Mouse (Mus musculus): Measurements from ENCODE around the gene Krt33b. TPM values are rescaled to one million over a fixed set of nuclear protein-coding genes. Genes with fewer than 3 reads are reported as not detected.

The Krt33b gene
- polyA plus RNA-seq, 1 experiment from 2014 or later = 0.18 TPM

DNA sequence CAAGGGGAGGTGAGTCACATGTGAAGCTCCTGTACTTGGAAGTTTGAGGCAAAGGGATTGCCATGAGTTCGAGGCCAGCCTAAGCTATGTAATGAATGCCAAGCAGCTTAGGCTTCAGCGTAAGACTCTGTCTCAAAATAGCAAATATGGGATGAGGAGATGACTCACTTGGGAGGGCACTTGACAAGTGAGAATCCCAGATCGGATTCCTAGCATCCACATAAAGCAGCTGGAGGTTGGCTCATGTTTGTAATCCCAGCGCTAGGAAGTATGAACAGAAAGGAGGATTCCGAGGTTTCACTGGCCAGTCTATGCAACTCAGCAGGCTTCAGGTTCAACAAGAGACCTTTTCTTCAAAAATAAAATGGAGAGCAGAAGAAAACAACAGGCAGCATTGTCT, 8.2 kb downstream of the Krt33b start:
- in situ Hi-C loops (cut with MboI; ENCODE audit: low pct_unique_long_range_greater_than_20kb) = no loop called here
- TF ChIP-seq CTCF (IDR thresholded peaks at IDR 0.05) = no peak
- H3K27me3 ChIP-seq = no peaks in the 10 kb centered on the region
- ChIA-PET CTCF (interaction anchor here (1.2 kb wide), 1 partner anchor 273 kb away, joined by 3 read pairs; no protein-coding TSS in a partner anchor), POLR2A (no interaction called here)
- DNase-seq (ENCODE audit: low read depth, low spot score) = no peak
- ATAC-seq = no peak

DNA sequence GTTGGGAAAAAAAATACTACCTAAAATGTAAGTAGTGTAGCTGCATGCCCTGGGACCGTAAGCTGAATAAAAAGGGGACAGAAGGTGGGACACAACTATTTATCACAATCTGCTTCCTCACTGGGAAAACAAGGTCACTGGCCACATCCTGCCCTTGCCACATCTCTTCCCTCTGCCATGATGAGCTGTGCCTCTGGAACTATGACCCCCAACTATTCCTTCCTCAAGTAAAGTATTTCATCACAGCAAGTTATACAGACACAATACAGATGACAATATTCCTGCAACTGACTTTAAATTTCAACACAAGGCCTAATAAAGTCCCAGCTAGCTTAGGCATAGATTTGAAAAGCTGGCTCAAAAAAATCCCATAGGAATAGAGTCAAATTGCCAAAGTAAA, 10.2 kb downstream of the Krt33b start:
- ChIA-PET CTCF (no interaction called here), POLR2A (no interaction called here)
- no peak for ATAC-seq
- in situ Hi-C loops (cut with MboI; ENCODE audit: low pct_unique_long_range_greater_than_20kb) = no loop called here
- no peaks in the 10 kb centered on the region for H3K27me3 ChIP-seq
- TF ChIP-seq CTCF (IDR thresholded peaks at IDR 0.05) = no peak
- DNase-seq (ENCODE audit: low read depth, low spot score) = no peak

DNA sequence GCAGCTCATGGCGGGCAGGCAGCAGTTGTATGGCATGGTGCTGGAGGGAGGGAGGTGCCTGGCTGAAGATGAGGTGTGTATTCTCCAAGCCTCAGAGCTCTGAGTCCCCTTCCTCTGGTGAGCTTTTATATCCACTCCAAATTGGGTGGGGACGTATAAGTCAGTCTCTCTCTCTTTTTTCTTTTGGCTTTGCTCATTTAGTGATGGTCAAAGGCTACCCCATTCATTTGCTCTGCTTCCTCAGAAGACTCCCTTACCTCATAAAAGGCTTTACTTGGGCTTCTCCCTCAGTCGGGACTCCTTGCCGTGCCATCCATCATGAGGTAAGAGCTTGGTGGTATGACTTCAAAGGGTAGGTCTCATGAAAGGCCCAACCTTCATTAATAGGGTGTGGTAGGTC, 13.6 kb downstream of the Krt33b start, which contains the start of gene Krt33a:
Gene Krt33a (minus strand): TSS at position 101 of the 400 bp plus-strand sequence.
- in situ Hi-C loops (cut with MboI; ENCODE audit: low pct_unique_long_range_greater_than_20kb) = no loop called here
- DNase-seq (ENCODE audit: low read depth, low spot score) (no peak), ATAC-seq (no peak)
- ChIA-PET CTCF (no interaction called here), POLR2A (no interaction called here)
- TF ChIP-seq CTCF (IDR thresholded peaks at IDR 0.05) = no peak
- no peaks in the 10 kb centered on the region for H3K27me3 ChIP-seq

DNA sequence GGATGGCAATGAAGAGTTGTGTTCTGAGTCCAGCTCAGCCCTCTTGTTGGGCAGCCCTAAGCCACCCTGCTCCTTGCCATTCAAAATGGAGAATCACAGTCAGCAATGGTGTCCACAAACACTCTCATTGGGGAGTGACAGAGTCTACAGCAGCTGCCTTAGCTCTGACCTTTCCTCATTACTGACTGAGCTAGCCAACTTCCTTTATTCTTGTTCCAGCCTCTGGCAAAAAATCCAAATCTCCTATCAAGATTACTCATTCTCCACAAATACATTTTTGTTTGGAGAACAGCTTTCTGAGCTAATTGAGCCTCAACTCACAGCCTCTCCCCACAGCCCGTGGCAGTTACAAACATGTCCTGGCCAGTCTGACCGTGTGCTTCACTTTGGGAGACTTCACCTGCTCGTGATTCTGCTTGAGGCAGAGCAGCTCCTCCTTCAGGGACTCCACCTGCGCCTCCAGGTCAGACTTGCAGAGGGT, 15.9 kb downstream of the Krt33b start:
- ChIA-PET CTCF (interaction anchor here (1.0 kb wide), 1 partner anchor 8 kb away, joined by 3 read pairs; no protein-coding TSS in a partner anchor), POLR2A (no interaction called here)
- TF ChIP-seq CTCF (IDR thresholded peaks at IDR 0.05) = no peak
- ATAC-seq = no peak
- in situ Hi-C loops (cut with MboI; ENCODE audit: low pct_unique_long_range_greater_than_20kb) = no loop called here
- no peak for DNase-seq (ENCODE audit: low read depth, low spot score)
- peaks cover 3% of the 10 kb centered on the region for H3K27me3 ChIP-seq

DNA sequence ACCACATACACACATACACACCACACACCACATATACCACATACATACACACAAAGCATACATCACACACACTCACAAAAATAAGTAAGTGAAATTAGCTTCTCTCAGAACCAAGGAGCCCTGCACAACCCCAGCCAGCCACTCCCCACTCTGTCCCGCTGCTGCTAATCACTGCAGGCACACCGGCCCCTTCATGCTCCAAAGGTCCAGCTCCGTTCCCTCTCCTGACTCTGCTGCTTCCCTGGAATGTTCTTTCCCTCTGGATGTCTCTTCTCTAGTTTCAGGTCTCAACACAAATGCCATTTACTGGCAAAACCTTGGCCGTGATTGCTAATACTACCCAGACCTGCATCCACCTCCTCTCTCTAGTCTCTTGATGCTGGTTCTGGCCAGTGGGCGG, 19.0 kb downstream of the Krt33b start:
- POLR2A ChIA-PET = no interaction called here
- in situ Hi-C loops (cut with MboI; ENCODE audit: low pct_unique_long_range_greater_than_20kb) = no loop called here
- no peak for ATAC-seq
- H3K27me3 ChIP-seq = peaks cover 3% of the 10 kb centered on the region
- DNase-seq (ENCODE audit: low read depth, low spot score) = no peak
- no peak for TF ChIP-seq CTCF (IDR thresholded peaks at IDR 0.05)
- CTCF ChIA-PET = no interaction called here

DNA sequence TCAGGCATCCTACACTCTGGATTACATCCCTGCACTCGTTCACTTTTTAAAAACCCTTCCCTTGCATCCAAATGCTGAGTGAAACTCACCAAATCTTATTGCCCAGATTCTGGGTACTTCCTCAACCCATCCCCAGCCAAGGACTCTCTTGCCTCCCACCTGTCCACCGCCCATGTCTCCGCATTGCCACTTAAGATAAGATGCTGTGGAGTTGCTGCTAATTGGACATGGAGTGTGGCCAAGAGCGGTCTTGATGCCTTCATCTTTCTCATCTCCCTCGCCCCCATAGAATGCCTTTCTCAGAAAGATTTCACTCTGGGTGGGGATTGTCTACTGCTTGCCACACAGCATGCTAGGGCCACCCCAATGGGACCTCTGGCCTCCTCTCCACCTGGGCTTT, 21.3 kb downstream of the Krt33b start:
- no peak for DNase-seq (ENCODE audit: low read depth, low spot score)
- peaks cover 3% of the 10 kb centered on the region for H3K27me3 ChIP-seq
- ATAC-seq = no peak
- in situ Hi-C loops (cut with MboI; ENCODE audit: low pct_unique_long_range_greater_than_20kb) = loop anchor here (5.0 to 10.0 kb wide), 4 partner anchors 289 to 634 kb away; partner anchors contain the start of gene Krt28
- no peak for TF ChIP-seq CTCF (IDR thresholded peaks at IDR 0.05)
- CTCF ChIA-PET = no interaction called here
- POLR2A ChIA-PET = no interaction called here

DNA sequence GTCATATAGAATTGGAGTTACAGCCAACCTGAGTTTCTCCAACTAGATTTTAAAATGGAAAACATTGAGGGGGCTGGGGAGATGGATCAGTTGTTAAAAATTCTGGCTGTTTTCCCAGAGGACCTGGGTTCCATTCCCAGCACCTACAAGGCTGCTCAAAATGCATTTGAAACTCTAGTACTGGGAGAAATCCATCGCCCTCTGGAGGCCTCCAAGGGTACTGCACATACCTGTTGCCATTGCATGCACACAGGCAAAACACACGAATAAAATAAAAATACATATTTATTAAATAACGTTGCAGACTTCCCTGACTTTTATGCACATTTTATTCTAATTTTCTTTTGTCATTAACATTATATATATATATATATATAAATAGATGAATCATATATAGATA, 23.0 kb downstream of the Krt33b start:
- ATAC-seq (no peak), DNase-seq (ENCODE audit: low read depth, low spot score) (no peak)
- TF ChIP-seq CTCF (IDR thresholded peaks at IDR 0.05) = peak; percentile 66
- CTCF ChIA-PET = interaction anchor here (1.4 to 2.0 kb wide), 3 partner anchors 17 to 288 kb away, joined by 5 read pairs; no protein-coding TSS in a partner anchor
- POLR2A ChIA-PET = no interaction called here
- H3K27me3 ChIP-seq = peaks cover 3% of the 10 kb centered on the region
- in situ Hi-C loops (cut with MboI; ENCODE audit: low pct_unique_long_range_greater_than_20kb) = loop anchor here (5.0 to 10.0 kb wide), 4 partner anchors 291 to 632 kb away; partner anchors contain the start of gene Krt28

DNA sequence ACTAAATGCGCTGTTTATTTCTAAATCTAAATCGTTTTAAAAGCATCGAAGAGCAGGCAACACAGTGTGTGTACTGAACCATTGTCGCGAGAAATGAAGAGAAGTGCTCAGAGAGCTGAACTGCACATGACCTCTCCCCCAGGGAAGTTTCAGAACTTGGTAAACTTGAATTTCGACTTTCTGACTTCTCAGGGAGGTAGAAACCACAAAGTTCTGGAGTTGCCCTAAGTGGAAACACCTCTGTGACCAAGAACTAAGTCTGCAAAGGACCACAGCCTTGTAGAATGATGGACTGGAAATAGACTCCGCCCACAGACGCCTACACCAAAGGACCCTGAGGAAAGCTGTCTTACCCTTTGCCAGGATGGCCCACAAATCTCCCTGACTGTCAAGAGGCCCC, 23.8 kb downstream of the Krt33b start:
- H3K27me3 ChIP-seq = peaks cover 3% of the 10 kb centered on the region
- ChIA-PET POLR2A (no interaction called here), CTCF (interaction anchor here (1.1 to 2.0 kb wide), 8 partner anchors 8 to 617 kb away, joined by 3 to 5 read pairs (median 3); partner anchors contain the start of gene Krt10)
- DNase-seq (ENCODE audit: low read depth, low spot score) (no peak), ATAC-seq (no peak)
- TF ChIP-seq CTCF (IDR thresholded peaks at IDR 0.05) = no peak
- in situ Hi-C loops (cut with MboI; ENCODE audit: low pct_unique_long_range_greater_than_20kb) = loop anchor here (5.0 to 10.0 kb wide), 4 partner anchors 291 to 631 kb away; partner anchors contain the start of gene Krt28

DNA sequence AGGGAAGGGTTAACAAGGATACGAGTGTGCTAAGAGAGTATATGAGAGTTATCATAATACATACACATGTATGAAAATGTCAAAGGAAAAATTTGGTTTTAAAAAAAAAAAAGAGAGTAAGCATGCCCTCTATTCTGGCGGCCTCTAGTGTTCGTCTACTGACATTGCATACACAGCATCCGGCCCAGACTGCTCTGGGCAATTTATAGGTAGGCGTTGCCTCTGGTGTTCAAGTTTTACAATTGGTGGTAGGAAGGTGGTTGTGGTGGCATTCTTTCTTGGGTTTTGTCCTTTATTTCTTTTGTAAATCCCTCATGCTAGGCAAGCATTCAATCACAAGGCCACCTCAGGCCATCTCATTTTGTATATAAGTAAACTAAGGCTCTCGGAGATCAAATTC, 24.8 kb downstream of the Krt33b start:
- peak; percentile 91 for TF ChIP-seq CTCF (IDR thresholded peaks at IDR 0.05)
- ATAC-seq = no peak
- in situ Hi-C loops (cut with MboI; ENCODE audit: low pct_unique_long_range_greater_than_20kb) = loop anchor here (5.0 to 10.0 kb wide), 4 partner anchors 292 to 630 kb away; partner anchors contain the start of gene Krt28
- ChIA-PET POLR2A (no interaction called here), CTCF (interaction anchor here (1.1 to 1.5 kb wide), 3 partner anchors 9 to 616 kb away, joined by 3 read pairs; partner anchors contain the start of gene Krt10)
- DNase-seq (ENCODE audit: low read depth, low spot score) = no peak
- peaks cover 3% of the 10 kb centered on the region for H3K27me3 ChIP-seq

DNA sequence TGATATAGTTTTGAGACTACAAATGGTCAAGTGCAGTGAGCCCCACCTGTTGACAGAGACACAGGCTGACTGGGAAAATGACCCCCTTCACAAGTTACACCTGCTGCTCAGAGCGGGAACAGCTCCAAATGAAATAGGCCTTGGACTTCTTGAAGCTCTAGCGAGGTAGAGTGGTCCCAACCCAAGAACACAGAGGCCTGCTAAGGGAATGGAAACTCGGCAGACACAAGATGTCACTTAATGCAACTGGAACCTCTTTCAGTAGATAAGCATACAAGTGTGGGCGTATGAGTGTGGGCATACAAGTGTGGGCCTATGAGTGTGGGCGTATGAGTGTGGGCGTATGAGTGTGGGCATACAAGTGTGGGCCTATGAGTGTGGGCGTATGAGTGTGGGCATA, 30.6 kb downstream of the Krt33b start:
- CTCF ChIA-PET = no interaction called here
- DNase-seq (ENCODE audit: low read depth, low spot score) = no peak
- TF ChIP-seq CTCF (IDR thresholded peaks at IDR 0.05) = no peak
- H3K27me3 ChIP-seq = no peaks in the 10 kb centered on the region
- ATAC-seq = no peak
- POLR2A ChIA-PET = no interaction called here
- in situ Hi-C loops (cut with MboI; ENCODE audit: low pct_unique_long_range_greater_than_20kb) = no loop called here

DNA sequence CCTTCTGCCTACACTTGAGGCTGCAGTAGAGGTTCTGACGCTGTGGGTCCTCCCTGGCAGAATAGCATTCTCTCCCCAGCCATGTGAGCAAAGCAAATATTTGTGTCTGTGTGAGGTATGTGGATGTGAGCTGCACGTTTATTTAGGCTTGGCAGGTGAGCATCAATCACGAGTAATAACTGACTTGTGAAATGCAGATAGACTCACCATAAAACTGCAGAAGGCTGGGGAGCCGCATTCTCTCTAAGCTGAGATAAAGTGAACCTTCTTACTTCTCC, 35.3 kb downstream of the Krt33b start:
- DNase-seq (ENCODE audit: low read depth, low spot score) (no peak), ATAC-seq (no peak)
- no peak for TF ChIP-seq CTCF (IDR thresholded peaks at IDR 0.05)
- in situ Hi-C loops (cut with MboI; ENCODE audit: low pct_unique_long_range_greater_than_20kb) = no loop called here
- peaks cover 3% of the 10 kb centered on the region for H3K27me3 ChIP-seq
- POLR2A ChIA-PET = no interaction called here
- CTCF ChIA-PET = no interaction called here

Data from Patski (cell line).